Mouse (Mus musculus) ES-E14 (cell line): ENCODE results near the gene Ybey. TPM values are rescaled to one million over a fixed set of nuclear protein-coding genes. Genes with fewer than 3 reads are reported as not detected.
A peak's percentile ranks its signal among the peaks of the same experiment; 100 is the strongest.

Experiments
- DNase-seq: peaks from one replicate; pipeline ENCODE4 v3.0.0-alpha.2; 2013; ENCODE audit warnings: low read depth, low spot score
- H3K27ac ChIP-seq: 2 replicates; pipeline ENCODE4 v1.5.1; 2012; ENCODE audit warnings: low read depth, mild to moderate bottlenecking, low read length, moderate library complexity, mixed read lengths; ENCODE audit not compliant: poor library complexity, insufficient read depth, severe bottlenecking
- H3K36me3 ChIP-seq: 2 replicates; pipeline ENCODE4 v1.6.1; 2012; ENCODE audit warnings: mild to moderate bottlenecking, low read length, moderate library complexity, mixed read lengths; ENCODE audit not compliant: control insufficient read depth, poor library complexity, insufficient read depth, severe bottlenecking
- H3K4me1 ChIP-seq, 2 experiments: fragments of 150-350 bp in 1 of 2; sonication (generic) in 1 of 2; 2 replicates each; pipeline ENCODE4 v1.6.1; 2012; ENCODE audit warnings: low read length in 2 of 2, mild to moderate bottlenecking in 1 of 2, mixed read lengths in 1 of 2; ENCODE audit not compliant: control insufficient read depth in 2 of 2, insufficient read depth in 2 of 2, poor library complexity in 1 of 2
- H3K4me3 ChIP-seq, 2 experiments: fragments of 150-350 bp in 1 of 2; sonication (generic) in 1 of 2; 2 replicates each; pipeline ENCODE4 v1.5.1; 2012; ENCODE audit warnings: low read length in 2 of 2, low read depth in 1 of 2, mild to moderate bottlenecking in 1 of 2, mixed read lengths in 1 of 2; ENCODE audit not compliant: insufficient read depth in 1 of 2, poor library complexity in 1 of 2, severe bottlenecking in 1 of 2
- H3K9ac ChIP-seq: 2 replicates; pipeline ENCODE4 v1.6.1; 2012; ENCODE audit warnings: low read depth, mild to moderate bottlenecking, low read length, mixed read lengths; ENCODE audit not compliant: poor library complexity, insufficient read depth, severe bottlenecking
- H3K9me3 ChIP-seq: fragments of 150-350 bp; sonication (generic); 2 replicates; pipeline ENCODE4 v1.6.1; 2012; ENCODE audit warnings: low read depth, mild to moderate bottlenecking, low read length; ENCODE audit not compliant: control insufficient read depth, insufficient read depth
- CHD2 ChIP-seq: IDR thresholded peaks from 2 replicates; pipeline ENCODE4 v1.6.1; 2014; ENCODE audit warnings: mild to moderate bottlenecking, low read depth, low read length, inconsistent platforms
- HCFC1 ChIP-seq: IDR thresholded peaks from 2 replicates; pipeline ENCODE4 v1.6.1; 2012; ENCODE audit warnings: low read length, inconsistent platforms, borderline replicate concordance; ENCODE audit not compliant: insufficient read depth
- MAFK ChIP-seq: IDR thresholded peaks from 2 replicates; pipeline ENCODE4 v1.6.1; 2014; ENCODE audit warnings: mild to moderate bottlenecking, low read depth, low read length, inconsistent platforms; ENCODE audit not compliant: insufficient read depth
- ZC3H11A ChIP-seq: IDR thresholded peaks from 2 replicates; pipeline ENCODE4 v1.6.1; 2012; ENCODE audit warnings: low read depth, mild to moderate bottlenecking, inconsistent platforms, low read length, borderline replicate concordance
- ZNF384 ChIP-seq: IDR thresholded peaks from 2 replicates; pipeline ENCODE4 v1.6.1; 2012; ENCODE audit warnings: low read depth, low read length, inconsistent platforms
- in situ Hi-C, 2 experiments: fragments of 600-800 bp; cut with MboI; formaldehyde crosslinking; loops; one replicate each; pipeline ENCODE4 v1.15.1; 2025; ENCODE audit warnings: low sequenced_read_pairs in 2 of 2, inconsistent platforms in 1 of 2; ENCODE audit not compliant: unreplicated experiment in 2 of 2
- total RNA-seq: library from RNA; depleted of rRNA; stranded (reverse); fragments of 300-350 nt; gene quantifications from 2 replicates; pipeline ENCODE4 v1.2.3, GENCODE M21; 2012; rRNA removed

Gene Ybey
- 3.6 and 4.6 TPM in 2 replicates for total RNA-seq

DNA sequence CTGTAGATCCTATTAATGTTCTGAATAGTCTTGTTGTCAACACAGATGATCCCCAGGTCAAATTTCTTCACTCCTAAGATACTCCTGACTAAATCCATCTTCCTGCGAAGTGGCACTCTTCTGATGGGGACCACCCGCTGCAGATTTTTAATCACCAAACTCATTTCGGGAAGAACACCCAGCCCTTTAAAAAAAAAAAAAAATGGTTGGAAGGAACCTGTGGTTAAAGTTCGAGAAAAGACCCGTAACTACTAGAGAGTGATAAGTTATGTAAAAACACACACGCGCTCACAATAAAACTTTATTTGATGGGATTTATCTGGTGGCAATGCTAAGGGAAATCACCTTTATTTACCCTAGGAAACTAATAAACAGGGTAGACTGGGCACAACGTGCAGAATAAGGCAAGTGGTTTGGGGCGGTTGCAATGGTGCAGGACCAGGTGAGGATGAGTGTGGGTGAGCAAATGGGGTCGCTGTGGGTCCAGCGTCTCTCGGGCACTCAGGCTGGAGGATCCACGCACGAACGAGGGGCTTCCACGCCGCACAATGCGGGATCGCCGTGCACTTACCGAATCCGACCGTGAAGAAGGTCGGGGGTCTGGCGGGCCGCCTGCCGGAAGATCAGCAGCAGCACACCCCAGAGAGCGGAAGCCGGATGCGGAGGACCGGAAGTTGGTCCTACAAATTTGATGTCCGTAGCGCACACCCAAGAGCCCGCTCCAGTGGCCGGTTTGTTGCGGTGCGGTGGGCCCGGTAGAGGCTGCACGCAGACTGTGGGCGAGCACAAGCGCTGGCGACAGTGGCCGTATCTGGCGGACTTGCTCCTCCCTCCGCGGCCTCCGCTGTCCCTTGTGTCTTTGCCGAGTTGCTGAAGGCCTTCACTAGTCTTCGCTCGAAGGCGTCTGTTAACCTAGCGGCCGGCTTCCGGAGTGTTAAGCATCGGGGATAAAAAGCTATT, at the start of gene Ybey, which contains the start of gene Mcm3ap:
TSS of gene Ybey (minus strand) at position 912 of the 960 bp plus-strand sequence.
TSS of gene Mcm3ap (plus strand) at position 725 of the 960 bp plus-strand sequence.
- in situ Hi-C loops = no loop called here
- peaks cover 0 to 5% of the 10 kb centered on the region in 2 experiments; a peak in 2 of 4 replicates for H3K4me1 ChIP-seq
- H3K4me3 ChIP-seq = peak within 1 kb of the TSS; percentile 93 to 99
- no peak within 1 kb of the TSS for H3K27ac ChIP-seq
- peak; percentile 82 for DNase-seq
- no peaks in the 10 kb centered on the region for H3K9me3 ChIP-seq
- peaks cover 17% of the 10 kb centered on the region for H3K36me3 ChIP-seq
- H3K9ac ChIP-seq = peak within 1 kb of the TSS; percentile 99
- TF ChIP-seq MAFK = no peak
- TF ChIP-seq ZC3H11A = no peak
- peak; percentile 81; the same call in 1 of the 2 replicates for TF ChIP-seq HCFC1
- 0 out of 2 replicates have a peak, but pooled peaks have one; percentile 16 for TF ChIP-seq CHD2
- TF ChIP-seq ZNF384 = peak; percentile 65

DNA sequence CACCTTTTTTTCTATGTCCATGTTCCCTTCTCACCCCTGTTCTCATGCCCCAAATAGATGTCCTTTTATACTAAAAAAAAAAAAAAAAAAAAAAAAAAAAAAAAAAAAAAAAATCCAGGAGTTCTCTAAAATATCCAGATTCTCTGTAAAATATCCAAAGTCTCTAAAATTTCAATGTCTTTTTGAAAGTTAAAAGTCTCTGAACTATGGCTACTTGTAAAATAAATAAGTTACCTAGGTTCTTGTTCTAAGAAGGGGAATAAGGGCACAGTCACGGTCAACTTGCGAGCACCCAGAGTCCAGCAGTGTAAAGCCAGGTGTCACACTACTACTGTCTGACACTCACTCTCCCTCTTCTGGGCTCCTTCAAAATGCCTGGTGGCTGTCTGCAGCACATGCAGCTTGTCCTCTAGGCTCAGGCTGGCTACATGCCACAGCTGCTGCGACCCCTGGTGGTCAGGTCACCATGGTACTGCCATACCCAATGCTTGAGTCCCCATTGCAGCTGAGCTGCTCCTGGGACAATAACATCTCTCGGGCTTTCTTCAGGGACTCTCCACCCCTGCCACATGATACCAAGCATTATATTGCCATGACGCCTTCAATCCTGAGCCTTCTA, 44.2 kb upstream of the Ybey start:
- TF ChIP-seq HCFC1 (no peak), ZNF384 (peak; percentile 89), ZC3H11A (peak; percentile 30; the same call in 1 of the 2 replicates), CHD2 (no peak), MAFK (no peak)
- H3K4me1 ChIP-seq = no peaks in the 10 kb centered on the region; a peak in 1 of 4 replicates
- no peak overlapping the region for H3K27ac ChIP-seq
- DNase-seq = peak; percentile 78
- no peaks in the 10 kb centered on the region for H3K9me3 ChIP-seq
- no peak overlapping the region for H3K9ac ChIP-seq
- in situ Hi-C loops = no loop called here
- H3K4me3 ChIP-seq = no peak overlapping the region
- peaks cover 32% of the 10 kb centered on the region for H3K36me3 ChIP-seq

DNA sequence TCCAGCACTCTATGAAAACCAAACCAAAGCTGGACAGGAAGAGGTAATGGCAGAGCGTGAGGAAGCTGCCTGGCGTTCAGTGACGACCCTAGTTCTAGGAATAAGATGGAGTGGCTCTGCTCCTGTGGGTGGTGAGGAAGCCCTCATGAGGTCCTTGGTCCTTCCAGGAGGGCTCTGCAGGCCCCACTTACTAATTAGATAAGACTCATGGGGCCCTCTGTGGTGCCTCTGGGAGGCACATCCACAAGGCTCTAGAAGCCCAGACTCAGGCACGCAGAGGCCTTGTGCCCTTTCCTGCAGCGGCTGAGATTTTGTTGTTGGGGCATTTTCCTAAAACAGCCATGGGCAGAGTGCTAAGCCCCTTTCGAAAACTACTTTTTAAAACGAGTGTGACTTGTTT, 37.0 kb upstream of the Ybey start:
- Histone ChIP-seq H3K4me3 (no peak overlapping the region), H3K36me3 (peaks cover 55% of the 10 kb centered on the region), H3K9ac (no peak overlapping the region), H3K27ac (no peak overlapping the region), H3K9me3 (no peaks in the 10 kb centered on the region), H3K4me1 (no peaks in the 10 kb centered on the region)
- TF ChIP-seq ZC3H11A (no peak), ZNF384 (0 out of 2 replicates have a peak, but pooled peaks have one; percentile 36)
- DNase-seq = no peak
- in situ Hi-C loops = no loop called here

DNA sequence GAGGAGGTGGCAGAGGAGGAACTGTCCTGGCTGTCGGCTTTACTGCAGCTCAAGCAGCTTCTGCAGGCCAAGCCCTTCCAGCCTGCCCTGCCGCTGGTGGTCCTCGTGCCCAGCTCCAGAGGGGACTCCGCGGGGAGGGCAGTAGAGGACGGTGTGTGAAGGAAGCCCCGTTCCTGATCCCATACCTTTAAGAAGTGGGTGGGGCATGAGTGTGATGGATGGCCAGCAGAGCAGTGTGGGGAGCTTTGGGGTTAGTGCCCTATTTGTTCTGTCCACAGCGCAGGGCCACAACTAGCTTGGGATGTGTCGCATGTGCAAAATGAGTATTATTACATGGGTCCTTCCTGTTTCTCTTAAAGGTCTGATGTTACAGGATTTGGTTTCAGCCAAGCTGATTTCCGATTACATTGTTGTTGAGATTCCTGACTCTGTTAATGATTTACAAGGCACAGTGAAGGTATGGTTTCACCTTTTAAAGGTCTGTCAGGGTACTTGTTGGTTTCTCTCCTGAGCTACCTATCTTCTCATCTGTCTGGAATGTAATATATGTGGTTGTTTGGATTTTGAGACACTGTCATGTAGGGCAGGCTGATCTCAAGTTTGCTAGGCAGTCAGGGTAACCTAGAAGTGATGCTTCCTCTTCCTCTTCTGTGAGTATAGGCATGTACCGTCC, 35.5 kb upstream of the Ybey start:
- H3K27ac ChIP-seq = no peak overlapping the region
- no peaks in the 10 kb centered on the region for H3K4me1 ChIP-seq
- no peak for TF ChIP-seq MAFK
- TF ChIP-seq HCFC1 = no peak
- no peak for TF ChIP-seq ZC3H11A
- no peak for TF ChIP-seq ZNF384
- TF ChIP-seq CHD2 = no peak
- no peak overlapping the region for H3K4me3 ChIP-seq
- in situ Hi-C loops = no loop called here
- no peak overlapping the region for H3K9ac ChIP-seq
- peaks cover 62% of the 10 kb centered on the region for H3K36me3 ChIP-seq
- DNase-seq = no peak
- no peaks in the 10 kb centered on the region for H3K9me3 ChIP-seq
